Mouse (Mus musculus) megakaryocyte, embryonic 14.5 days (primary cell): ENCODE measurements around the gene Sh3bgrl3. TPM values are rescaled to one million over a fixed set of nuclear protein-coding genes. Genes with fewer than 3 reads are reported as not detected.

Experiments
- H3K27me3 ChIP-seq: replicated peaks from 2 replicates; pipeline ENCODE3; 2012; ENCODE audit warnings: inconsistent platforms
- H3K36me3 ChIP-seq: replicated peaks from 2 replicates; pipeline ENCODE3; 2012; ENCODE audit warnings: low read length, inconsistent platforms, mixed read lengths
- H3K4me1 ChIP-seq: 2 replicates; pipeline ENCODE4 v1.6.1; 2012; ENCODE audit warnings: inconsistent platforms
- H3K4me3 ChIP-seq: replicated peaks from 2 replicates; pipeline ENCODE3; 2012; ENCODE audit warnings: moderate library complexity, mild to moderate bottlenecking, inconsistent platforms
- H3K9me3 ChIP-seq: 2 replicates; pipeline ENCODE4 v1.6.1; 2012; ENCODE audit warnings: inconsistent platforms
- FLI1 ChIP-seq: IDR thresholded peaks from 2 replicates; pipeline ENCODE4 v1.6.1; 2012; ENCODE audit warnings: low read length, inconsistent platforms, mixed read lengths
- GATA1 ChIP-seq: IDR thresholded peaks from 3 replicates; pipeline ENCODE4 v1.6.1; 2012; ENCODE audit warnings: mixed read lengths, low read length, inconsistent platforms, borderline replicate concordance
- polyA plus RNA-seq: library from polyadenylated mRNA; stranded (reverse); fragments of >175 nt; gene quantifications from 2 replicates; pipeline ENCODE4 v1.2.3, GENCODE M21; 2012; ENCODE audit warnings: low replicate concordance; ENCODE audit not compliant: insufficient read depth

The Sh3bgrl3 gene
- polyA plus RNA-seq, 1 experiment: 1,646 TPM

GRCm38 (mm10) chr4:134084999-134085398 is 43.6 kb downstream of the Sh3bgrl3 start:
- Histone ChIP-seq H3K36me3 (no peaks in the 10 kb centered on the region), H3K4me1 (peaks cover 48% of the 10 kb centered on the region), H3K4me3 (no peak overlapping the region), H3K9me3 (peaks cover 5% of the 10 kb centered on the region), H3K27me3 (peaks cover 48% of the 10 kb centered on the region)
- TF ChIP-seq FLI1 (no peak), GATA1 (no peak)

GRCm38 (mm10) chr4:134082460-134082859 is 46.1 kb downstream of the Sh3bgrl3 start:
- H3K4me3 ChIP-seq: peak overlapping the region; percentile 90
- peaks cover 59% of the 10 kb centered on the region for H3K27me3 ChIP-seq
- H3K4me1 ChIP-seq: peaks cover 29% of the 10 kb centered on the region
- no peaks in the 10 kb centered on the region for H3K36me3 ChIP-seq
- no peak for TF ChIP-seq FLI1
- no peak for TF ChIP-seq GATA1
- peaks cover 5% of the 10 kb centered on the region for H3K9me3 ChIP-seq

- Histone ChIP-seq H3K36me3 (no peaks in the 10 kb centered on the region), H3K9me3 (peaks cover 5% of the 10 kb centered on the region), H3K27me3 (peaks cover 62% of the 10 kb centered on the region), H3K4me3 (peak overlapping the region; percentile 90), H3K4me1 (peaks cover 24% of the 10 kb centered on the region)
- TF ChIP-seq GATA1 (no peak), FLI1 (no peak)
These were observed 46.7 kb downstream of the Sh3bgrl3 start for GRCm38 (mm10) chr4:134081730-134082386.

GRCm38 (mm10) chr4:134080674-134081073 is 47.9 kb downstream of the Sh3bgrl3 start:
- peaks cover 5% of the 10 kb centered on the region for H3K9me3 ChIP-seq
- H3K27me3 ChIP-seq: peaks cover 63% of the 10 kb centered on the region
- H3K4me1 ChIP-seq: peaks cover 20% of the 10 kb centered on the region
- H3K36me3 ChIP-seq: no peaks in the 10 kb centered on the region
- H3K4me3 ChIP-seq: no peak overlapping the region
- TF ChIP-seq FLI1: no peak
- no peak for TF ChIP-seq GATA1

- Histone ChIP-seq H3K27me3 (peaks cover 80% of the 10 kb centered on the region), H3K9me3 (no peaks in the 10 kb centered on the region; the same call in 1 of the 2 replicates), H3K36me3 (no peaks in the 10 kb centered on the region), H3K4me1 (peaks cover 20% of the 10 kb centered on the region), H3K4me3 (no peak overlapping the region)
- no peak for TF ChIP-seq GATA1
- TF ChIP-seq FLI1: no peak
These were observed 49.9 kb downstream of the Sh3bgrl3 start for GRCm38 (mm10) chr4:134078694-134079093.

Other genes with a start within 250 kb of the Sh3bgrl3 start
- gene Rps6ka1, start 241.0 kb downstream of the Sh3bgrl3 start, polyA plus RNA-seq: 35.6 and 41.3 TPM in 2 replicates
- gene Hmgn2, start 160.1 kb downstream of the Sh3bgrl3 start, polyA plus RNA-seq: 89.8 and 993 TPM in 2 replicates
- 4.5 and 32.2 TPM in 2 replicates for gene Dhdds, start 127.9 kb downstream of the Sh3bgrl3 start, polyA plus RNA-seq
- not detected in 2 replicates for gene Lin28a, start 109.9 kb downstream of the Sh3bgrl3 start, polyA plus RNA-seq
- not detected in 2 replicates for gene Zfp683, start 75.0 kb downstream of the Sh3bgrl3 start, polyA plus RNA-seq
- not detected in 2 replicates for gene Crybg2, start 68.0 kb downstream of the Sh3bgrl3 start, polyA plus RNA-seq
- 77.0 and 307 TPM in 2 replicates for gene Cd52, start 33.7 kb downstream of the Sh3bgrl3 start, polyA plus RNA-seq
- 69.8 and 175 TPM in 2 replicates for gene Ubxn11, start 26.2 kb downstream of the Sh3bgrl3 start, polyA plus RNA-seq
- 10.9 and 19.9 TPM in 2 replicates for gene Cep85, start 58.3 kb upstream of the Sh3bgrl3 start, polyA plus RNA-seq
- not detected in 2 replicates for gene Gm7534, start 74.2 kb upstream of the Sh3bgrl3 start, polyA plus RNA-seq
- gene Catsper4, start 98.6 kb upstream of the Sh3bgrl3 start, polyA plus RNA-seq: not detected in 2 replicates
- gene Cnksr1, start 109.6 kb upstream of the Sh3bgrl3 start, polyA plus RNA-seq: not detected in 2 replicates
- not detected in 2 replicates for gene E130218I03Rik, start 114.9 kb upstream of the Sh3bgrl3 start, polyA plus RNA-seq
- gene Zfp593, start 116.8 kb upstream of the Sh3bgrl3 start, polyA plus RNA-seq: 27.6 and 28.1 TPM in 2 replicates
- gene Gm30191, start 118.1 kb upstream of the Sh3bgrl3 start, polyA plus RNA-seq: not detected in 2 replicates
- gene Grrp1, start 125.3 kb upstream of the Sh3bgrl3 start, polyA plus RNA-seq: not detected in 2 replicates
- gene Pdik1l, start 159.1 kb upstream of the Sh3bgrl3 start, polyA plus RNA-seq: 0.20 TPM in 1 of 2 replicates, not detected in the other
- gene Trim63, start 186.3 kb upstream of the Sh3bgrl3 start, polyA plus RNA-seq: not detected in 2 replicates
- gene Slc30a2, start 214.4 kb upstream of the Sh3bgrl3 start, polyA plus RNA-seq: 1.1 TPM in 1 of 2 replicates, not detected in the other